Mouse (Mus musculus): Measurements from ENCODE around the gene Sec24c.

GRCm38 (mm10) chr14:20626971-20627370 is 47.1 kb upstream of the Sec24c start:
- no peak for TF ChIP-seq CTCF (IDR thresholded peaks at IDR 0.05; ENCODE audit: borderline replicate concordance, insufficient read depth, low read length)
- TF ChIP-seq POLR2A (IDR thresholded peaks at IDR 0.05; ENCODE audit: low read depth, low read length), result no peak
